Mouse (Mus musculus) T-cell, adult 66 days (primary cell): ENCODE data around the gene Rps6ka1. TPM values are rescaled to one million over a fixed set of nuclear protein-coding genes. Genes with fewer than 3 reads are reported as not detected.

Source experiments
- total RNA-seq, 2 experiments: library from RNA; stranded (reverse); gene quantifications; 3 replicates in 1 of 2; 4 replicates in 1 of 2; pipeline ENCODE4 v1.2.4; 2023

The Rps6ka1 gene
- total RNA-seq: 100 to 1,000 TPM; 127 to 137 TPM

DNA sequence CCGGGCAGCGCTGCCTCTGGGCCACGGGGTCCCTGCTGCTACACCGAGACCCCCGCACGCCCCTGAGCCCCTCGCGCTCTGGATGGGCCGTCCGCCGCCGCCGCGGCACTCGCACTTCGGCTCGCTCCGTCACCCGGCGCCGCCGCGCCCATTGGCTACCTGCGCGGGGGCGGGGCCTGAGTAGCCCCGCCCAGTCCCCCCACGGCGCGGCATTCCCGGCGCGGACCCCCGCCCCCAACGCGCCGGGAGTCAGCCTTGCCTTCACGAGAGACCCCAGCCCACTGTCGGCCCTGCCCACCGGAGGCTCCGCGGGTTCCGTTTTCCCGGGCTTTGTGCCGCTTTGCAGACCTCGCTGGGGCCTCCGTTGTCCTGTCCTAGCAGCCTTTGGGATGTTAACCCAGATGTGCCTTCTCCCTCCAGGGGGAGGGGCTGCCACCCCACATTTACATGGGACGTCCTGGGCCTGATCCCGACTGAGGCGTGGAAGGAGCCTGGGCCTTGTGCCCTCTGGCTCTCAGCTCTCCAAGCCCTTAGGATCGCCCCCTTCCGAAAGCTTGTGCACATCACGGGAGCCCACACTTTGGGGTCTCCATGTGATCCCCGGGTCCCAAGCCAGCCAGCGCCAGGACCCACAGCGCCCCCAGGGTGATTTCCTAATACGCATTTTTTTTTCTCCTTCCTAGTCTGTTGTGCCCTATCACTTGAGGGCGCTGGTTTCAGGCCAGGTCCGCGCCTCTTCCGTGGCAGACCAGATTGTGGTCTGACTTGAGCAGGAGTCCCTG, at the start of gene Rps6ka1:
Rps6ka1 (minus strand) TSS at position 126 of the 782 bp plus-strand sequence.

Other genes with a start within 250 kb of the Rps6ka1 start
- 100 to 1,000 TPM; 216 to 235 TPM for gene Zdhhc18, start 237.6 kb downstream of the Rps6ka1 start, total RNA-seq
- gene Pigv, start 215.2 kb downstream of the Rps6ka1 start, total RNA-seq: 10 to 100 TPM; 23.5 to 25.4 TPM
- gene Arid1a, start 131.0 kb downstream of the Rps6ka1 start, total RNA-seq: 100 to 1,000 TPM; 307 to 314 TPM
- gene Hmgn2, start 80.9 kb upstream of the Rps6ka1 start, total RNA-seq: 100 to 1,000 TPM; 275 to 285 TPM
- 10 to 100 TPM; 28.0 to 36.4 TPM for gene Dhdds, start 113.1 kb upstream of the Rps6ka1 start, total RNA-seq
- not detected for gene Lin28a, start 131.0 kb upstream of the Rps6ka1 start, total RNA-seq
- 10 to 100 TPM in 1 of 2 experiments, 1 to 10 TPM in 1; 8.6 to 12.7 TPM for gene Zfp683, start 166.0 kb upstream of the Rps6ka1 start, total RNA-seq
- 10 to 100 TPM; 13.0 to 13.2 TPM for gene Crybg2, start 173.0 kb upstream of the Rps6ka1 start, total RNA-seq
- 1,000 to 10,000 TPM; 1,087 to 1,227 TPM for gene Cd52, start 207.3 kb upstream of the Rps6ka1 start, total RNA-seq
- 100 to 1,000 TPM; 137 TPM for gene Ubxn11, start 214.8 kb upstream of the Rps6ka1 start, total RNA-seq
- gene Sh3bgrl3, start 241.0 kb upstream of the Rps6ka1 start, total RNA-seq: 100 to 1,000 TPM; 465 to 526 TPM